Mouse (Mus musculus) intestine, embryonic 15.5 days (tissue): ENCODE measurements at regions not wholly inside any gene's neighbourhood (a gene's known extent, or its start where the extent isn't known, plus 50 kb on each side); places are given as distances from the start of the nearest gene placed in this dataset.
A peak's percentile ranks its signal among the peaks of the same experiment; 100 is the strongest.

Source experiments
- ATAC-seq: fragments of 200-750 bp; cut with Nextera tagmentation; 2 replicates; pipeline ENCODE4 v1.8.0; 2017; ENCODE audit warnings: moderate TSS enrichment, moderate library complexity
- H3K27ac ChIP-seq: fragments of 300-500 bp; sonication (generic); 2 replicates; pipeline ENCODE4 v1.5.1; 2015; ENCODE audit warnings: mild to moderate bottlenecking, inconsistent platforms
- H3K27me3 ChIP-seq: fragments of 300-500 bp; sonication (generic); replicated peaks from 2 replicates; pipeline ENCODE4 v1.6.1; 2015; ENCODE audit warnings: inconsistent platforms
- H3K36me3 ChIP-seq: fragments of 300-500 bp; sonication (generic); 2 replicates; pipeline ENCODE4 v1.6.1; 2015; ENCODE audit warnings: inconsistent platforms
- H3K4me1 ChIP-seq: fragments of 300-500 bp; sonication (generic); replicated peaks from 2 replicates; pipeline ENCODE4 v1.6.1; 2015; ENCODE audit warnings: inconsistent platforms
- H3K4me2 ChIP-seq: fragments of 300-500 bp; sonication (generic); replicated peaks from 2 replicates; pipeline ENCODE4 v1.6.1; 2015; ENCODE audit warnings: mild to moderate bottlenecking, inconsistent platforms
- H3K4me3 ChIP-seq: fragments of 300-500 bp; sonication (generic); replicated peaks from 2 replicates; pipeline ENCODE4 v1.5.1; 2015; ENCODE audit warnings: inconsistent platforms
- H3K9ac ChIP-seq: fragments of 300-500 bp; sonication (generic); 2 replicates; pipeline ENCODE4 v1.6.1; 2015; ENCODE audit warnings: inconsistent platforms
- H3K9me3 ChIP-seq: fragments of 300-500 bp; sonication (generic); 2 replicates; pipeline ENCODE4 v1.6.1; 2016; ENCODE audit warnings: inconsistent platforms
- WGBS: fragments of 180-500 bp; shearing (Covaris S2); methylation state at CpG from one replicate; pipeline ENCODE4 v1.1.7; 2015; 5-methylcytosine and 5-hydroxymethylcytosine counted together

GRCm38 (mm10) chr8:41556819-41557218, 139.9 kb upstream of the Frg1 start:
- Histone ChIP-seq H3K4me3 (no peak overlapping the region), H3K9ac (no peak overlapping the region), H3K36me3 (no peaks in the 10 kb centered on the region), H3K27ac (no peak overlapping the region), H3K4me2 (no peak overlapping the region), H3K9me3 (no peaks in the 10 kb centered on the region), H3K4me1 (0 out of 2 replicates have a peak, but pooled peaks cover 4% of the 10 kb centered on the region), H3K27me3 (no peaks in the 10 kb centered on the region)
- ATAC-seq = no peak
- WGBS = 57% methylated on average over 3 of the region's 3 CpGs

- Histone ChIP-seq H3K4me3 (no peak overlapping the region), H3K36me3 (no peaks in the 10 kb centered on the region), H3K4me2 (no peak overlapping the region), H3K27ac (no peak overlapping the region), H3K4me1 (0 out of 2 replicates have a peak, but pooled peaks cover 6% of the 10 kb centered on the region), H3K9me3 (no peaks in the 10 kb centered on the region), H3K27me3 (no peaks in the 10 kb centered on the region), H3K9ac (no peak overlapping the region)
- ATAC-seq = peak; percentile 67
- 24% methylated on average over 8 of the region's 8 CpGs for WGBS
Measured at GRCm38 (mm10) chr8:41552747-41553534, 136.1 kb upstream of the Frg1 start.

GRCm38 (mm10) chr8:41551925-41552414, 135.1 kb upstream of the Frg1 start:
- WGBS = 67% methylated on average over 15 of the region's 15 CpGs
- H3K4me2 ChIP-seq = no peak overlapping the region
- ATAC-seq = no peak
- no peaks in the 10 kb centered on the region for H3K9me3 ChIP-seq
- no peak overlapping the region for H3K9ac ChIP-seq
- H3K4me1 ChIP-seq = 0 out of 2 replicates have a peak, but pooled peaks cover 6% of the 10 kb centered on the region
- no peaks in the 10 kb centered on the region for H3K27me3 ChIP-seq
- H3K27ac ChIP-seq = no peak overlapping the region
- H3K4me3 ChIP-seq = no peak overlapping the region
- H3K36me3 ChIP-seq = no peaks in the 10 kb centered on the region

- H3K4me1 ChIP-seq = 0 out of 2 replicates have a peak, but pooled peaks cover 6% of the 10 kb centered on the region
- no peaks in the 10 kb centered on the region for H3K27me3 ChIP-seq
- H3K9ac ChIP-seq = no peak overlapping the region
- no peak for ATAC-seq
- no peak overlapping the region for H3K4me3 ChIP-seq
- H3K4me2 ChIP-seq = no peak overlapping the region
- no peaks in the 10 kb centered on the region for H3K36me3 ChIP-seq
- H3K9me3 ChIP-seq = no peaks in the 10 kb centered on the region
- 85% methylated on average over 2 of the region's 2 CpGs for WGBS
- no peak overlapping the region for H3K27ac ChIP-seq
Measured at GRCm38 (mm10) chr8:41550095-41550420, 133.2 kb upstream of the Frg1 start.

- WGBS = 54% methylated on average over 25 of the region's 25 CpGs
- Histone ChIP-seq H3K9ac (no peak overlapping the region), H3K4me2 (no peak overlapping the region), H3K27ac (no peak overlapping the region), H3K4me1 (0 out of 2 replicates have a peak, but pooled peaks cover 6% of the 10 kb centered on the region), H3K36me3 (no peaks in the 10 kb centered on the region), H3K4me3 (no peak overlapping the region), H3K9me3 (no peaks in the 10 kb centered on the region), H3K27me3 (no peaks in the 10 kb centered on the region)
- ATAC-seq = no peak
Measured at GRCm38 (mm10) chr8:41549220-41550094, 132.6 kb upstream of the Frg1 start.

- Histone ChIP-seq H3K4me1 (0 out of 2 replicates have a peak, but pooled peaks cover 2% of the 10 kb centered on the region), H3K9me3 (no peaks in the 10 kb centered on the region), H3K36me3 (no peaks in the 10 kb centered on the region), H3K4me3 (no peak overlapping the region), H3K27me3 (no peaks in the 10 kb centered on the region), H3K4me2 (no peak overlapping the region), H3K27ac (no peak overlapping the region), H3K9ac (no peak overlapping the region)
- no peak for ATAC-seq
- 87% methylated on average over 7 of the region's 7 CpGs for WGBS
Measured at GRCm38 (mm10) chr8:41547730-41548368, 131.0 kb upstream of the Frg1 start.

- no peak overlapping the region for H3K9ac ChIP-seq
- no peaks in the 10 kb centered on the region for H3K36me3 ChIP-seq
- H3K4me1 ChIP-seq = no peaks in the 10 kb centered on the region
- WGBS = 55% methylated on average over 5 of the region's 5 CpGs
- H3K27ac ChIP-seq = no peak overlapping the region
- H3K9me3 ChIP-seq = no peaks in the 10 kb centered on the region
- H3K4me2 ChIP-seq = no peak overlapping the region
- no peak for ATAC-seq
- no peak overlapping the region for H3K4me3 ChIP-seq
- H3K27me3 ChIP-seq = no peaks in the 10 kb centered on the region
Measured at GRCm38 (mm10) chr8:41532212-41532611, 115.3 kb upstream of the Frg1 start.

- Histone ChIP-seq H3K27me3 (no peaks in the 10 kb centered on the region), H3K4me3 (no peak overlapping the region), H3K9me3 (no peaks in the 10 kb centered on the region), H3K4me2 (no peak overlapping the region), H3K9ac (no peak overlapping the region), H3K27ac (no peak overlapping the region), H3K36me3 (no peaks in the 10 kb centered on the region), H3K4me1 (no peaks in the 10 kb centered on the region)
- ATAC-seq = no peak
- 85% methylated on average over 8 of the region's 8 CpGs for WGBS
Measured at GRCm38 (mm10) chr8:41529581-41529980, 112.7 kb upstream of the Frg1 start.

GRCm38 (mm10) chr8:41526283-41526682, 109.4 kb upstream of the Frg1 start:
- Histone ChIP-seq H3K4me3 (no peak overlapping the region), H3K27ac (no peak overlapping the region), H3K36me3 (no peaks in the 10 kb centered on the region), H3K4me2 (no peak overlapping the region), H3K9ac (no peak overlapping the region), H3K9me3 (no peaks in the 10 kb centered on the region), H3K27me3 (no peaks in the 10 kb centered on the region), H3K4me1 (no peaks in the 10 kb centered on the region)
- ATAC-seq = no peak
- WGBS = 84% methylated on average over 7 of the region's 7 CpGs

- Histone ChIP-seq H3K9me3 (no peaks in the 10 kb centered on the region), H3K27ac (no peak overlapping the region), H3K4me2 (no peak overlapping the region), H3K36me3 (no peaks in the 10 kb centered on the region), H3K4me3 (no peak overlapping the region), H3K27me3 (no peaks in the 10 kb centered on the region), H3K9ac (no peak overlapping the region), H3K4me1 (no peaks in the 10 kb centered on the region)
- WGBS = 74% methylated on average over 5 of the region's 5 CpGs
- ATAC-seq = no peak
Measured at GRCm38 (mm10) chr8:41485163-41485562, 68.3 kb upstream of the Frg1 start.

GRCm38 (mm10) chr8:41483297-41483696, 66.4 kb upstream of the Frg1 start:
- no peaks in the 10 kb centered on the region for H3K9me3 ChIP-seq
- no peak overlapping the region for H3K4me3 ChIP-seq
- H3K36me3 ChIP-seq = no peaks in the 10 kb centered on the region
- ATAC-seq = peak; percentile 84
- H3K4me2 ChIP-seq = no peak overlapping the region
- 60% methylated on average over 3 of the region's 3 CpGs for WGBS
- H3K4me1 ChIP-seq = no peaks in the 10 kb centered on the region
- no peak overlapping the region for H3K27ac ChIP-seq
- no peak overlapping the region for H3K9ac ChIP-seq
- H3K27me3 ChIP-seq = no peaks in the 10 kb centered on the region

- 50% methylated on average over 8 of the region's 8 CpGs for WGBS
- no peaks in the 10 kb centered on the region for H3K9me3 ChIP-seq
- no peaks in the 10 kb centered on the region for H3K4me1 ChIP-seq
- H3K27me3 ChIP-seq = no peaks in the 10 kb centered on the region
- no peak overlapping the region for H3K27ac ChIP-seq
- ATAC-seq = peak; percentile 74
- H3K9ac ChIP-seq = no peak overlapping the region
- no peaks in the 10 kb centered on the region for H3K36me3 ChIP-seq
- H3K4me3 ChIP-seq = no peak overlapping the region
- no peak overlapping the region for H3K4me2 ChIP-seq
Measured at GRCm38 (mm10) chr8:41472992-41473699, 56.3 kb upstream of the Frg1 start.
